Mouse (Mus musculus) MEL (cell line): ENCODE measurements at regions not wholly inside any gene's neighbourhood (a gene's known extent, or its start where the extent isn't known, plus 50 kb on each side); places are given as distances from the start of the nearest gene placed in this dataset.

Experiments used
- DNase-seq: peaks from one replicate; pipeline ENCODE4 v3.0.0; 2011; ENCODE audit warnings: low read depth, low spot score
- H3K27ac ChIP-seq: 2 replicates; pipeline ENCODE4 v1.5.1; 2012; ENCODE audit warnings: low read depth, mild to moderate bottlenecking, control low read depth, low read length, moderate library complexity; ENCODE audit not compliant: control insufficient read depth
- H3K27me3 ChIP-seq, 2 experiments: fragments of 150-350 bp in 1 of 2; sonication (generic) in 1 of 2; 2 replicates each; pipeline ENCODE4 v1.6.1; 2012; ENCODE audit warnings: low read length in 2 of 2, mild to moderate bottlenecking in 2 of 2, improper control_type of control experiment in 1 of 2, moderate library complexity in 1 of 2; ENCODE audit not compliant: insufficient read depth in 2 of 2, control insufficient read depth in 1 of 2
- H3K36me3 ChIP-seq, 2 experiments: 2 replicates each; pipeline ENCODE4 v1.6.1; 2012 to 2014; ENCODE audit warnings: low read length in 2 of 2, improper control_type of control experiment in 1 of 2, inconsistent platforms in 1 of 2, mild to moderate bottlenecking in 1 of 2; ENCODE audit not compliant: insufficient read depth in 2 of 2, control insufficient read depth in 1 of 2
- H3K4me1 ChIP-seq, 2 experiments: fragments of 150-350 bp in 1 of 2; sonication (generic) in 1 of 2; 2 replicates each; pipeline ENCODE4 v1.6.1; 2012; ENCODE audit warnings: low read length in 2 of 2, improper control_type of control experiment in 1 of 2, mild to moderate bottlenecking in 1 of 2; ENCODE audit not compliant: insufficient read depth in 2 of 2, control insufficient read depth in 1 of 2
- H3K4me3 ChIP-seq, 2 experiments: fragments of 150-350 bp in 1 of 2; sonication (generic) in 1 of 2; 2 replicates each; pipeline ENCODE4 v1.5.1; 2012; ENCODE audit warnings: low read depth in 2 of 2, low read length in 2 of 2, mild to moderate bottlenecking in 2 of 2, moderate library complexity in 2 of 2, control low read depth in 1 of 2, improper control_type of control experiment in 1 of 2; ENCODE audit not compliant: control insufficient read depth in 1 of 2, insufficient read depth in 1 of 2
- H3K79me2 ChIP-seq: 2 replicates; pipeline ENCODE4 v1.6.1; 2012; ENCODE audit warnings: mild to moderate bottlenecking, low read length, moderate library complexity; ENCODE audit not compliant: control insufficient read depth, poor library complexity, insufficient read depth
- H3K9ac ChIP-seq: 2 replicates; pipeline ENCODE4 v1.6.1; 2012; ENCODE audit warnings: low read depth, mild to moderate bottlenecking, control low read depth, low read length, moderate library complexity; ENCODE audit not compliant: control insufficient read depth, poor library complexity, severe bottlenecking
- H3K9me3 ChIP-seq: fragments of 150-350 bp; sonication (generic); replicated peaks from 2 replicates; pipeline ENCODE4 v1.6.1; 2012; ENCODE audit warnings: mild to moderate bottlenecking, low read length, improper control_type of control experiment, moderate library complexity; ENCODE audit not compliant: insufficient read depth
- CHD1 ChIP-seq: IDR thresholded peaks from 2 replicates; pipeline ENCODE4 v1.6.1; 2012; ENCODE audit warnings: low read depth, mild to moderate bottlenecking, inconsistent platforms, low read length, improper control_type of control experiment
- CHD2 ChIP-seq: IDR thresholded peaks from 2 replicates; pipeline ENCODE4 v1.6.1; 2011; ENCODE audit warnings: low read length, improper control_type of control experiment
- E2F4 ChIP-seq: IDR thresholded peaks from 2 replicates; pipeline ENCODE4 v1.6.1; 2011; ENCODE audit warnings: low read depth, low read length, improper control_type of control experiment, borderline replicate concordance
- ELF1 ChIP-seq: IDR thresholded peaks from 2 replicates; pipeline ENCODE4 v1.6.1; 2014; ENCODE audit warnings: low read depth, mild to moderate bottlenecking, inconsistent platforms, low read length, improper control_type of control experiment, moderate library complexity
- EP300 ChIP-seq, 2 experiments: IDR thresholded peaks; 2 replicates each; pipeline ENCODE4 v1.6.1; 2011; ENCODE audit warnings: improper control_type of control experiment in 2 of 2, low read length in 2 of 2, low read depth in 1 of 2, mild to moderate bottlenecking in 1 of 2
- MAFK ChIP-seq: IDR thresholded peaks from 2 replicates; pipeline ENCODE4 v1.6.1; 2011; ENCODE audit warnings: low read depth, mild to moderate bottlenecking, low read length, improper control_type of control experiment, borderline replicate concordance
- MAZ ChIP-seq: IDR thresholded peaks from 2 replicates; pipeline ENCODE4 v1.6.1; 2012; ENCODE audit warnings: low read depth, mild to moderate bottlenecking, inconsistent platforms, low read length, improper control_type of control experiment
- MXI1 ChIP-seq: IDR thresholded peaks from 2 replicates; pipeline ENCODE4 v1.6.1; 2011; ENCODE audit warnings: mild to moderate bottlenecking, low read depth, low read length, improper control_type of control experiment
- MYC ChIP-seq: IDR thresholded peaks from 2 replicates; pipeline ENCODE4 v1.6.1; 2011; ENCODE audit warnings: low read depth, mild to moderate bottlenecking, low read length, improper control_type of control experiment, moderate library complexity
- NELFE ChIP-seq: IDR thresholded peaks from 2 replicates; pipeline ENCODE4 v1.6.1; 2011; ENCODE audit warnings: low read depth, low read length, improper control_type of control experiment
- POLR2A ChIP-seq, 2 experiments: IDR thresholded peaks; 2 replicates each; pipeline ENCODE4 v1.6.1; 2011 to 2012; ENCODE audit warnings: low read length in 2 of 2, mild to moderate bottlenecking in 2 of 2, control low read depth in 1 of 2, improper control_type of control experiment in 1 of 2, low read depth in 1 of 2, moderate library complexity in 1 of 2; ENCODE audit not compliant: control insufficient read depth in 1 of 2, insufficient read depth in 1 of 2, poor library complexity in 1 of 2
- POLR2AphosphoS2 ChIP-seq: IDR thresholded peaks from 2 replicates; pipeline ENCODE4 v1.6.1; 2011; ENCODE audit warnings: low read length, improper control_type of control experiment
- RAD21 ChIP-seq: IDR thresholded peaks from 2 replicates; pipeline ENCODE4 v1.6.1; 2011; ENCODE audit warnings: mild to moderate bottlenecking, low read depth, low read length, improper control_type of control experiment
- RCOR1 ChIP-seq: IDR thresholded peaks from 2 replicates; pipeline ENCODE4 v1.6.1; 2012; ENCODE audit warnings: low read depth, mild to moderate bottlenecking, inconsistent platforms, low read length, improper control_type of control experiment
- SIN3A ChIP-seq: IDR thresholded peaks from 2 replicates; pipeline ENCODE4 v1.6.1; 2012; ENCODE audit warnings: low read length, improper control_type of control experiment, inconsistent platforms
- SMC3 ChIP-seq: IDR thresholded peaks from 2 replicates; pipeline ENCODE4 v1.6.1; 2011; ENCODE audit warnings: low read depth, low read length, improper control_type of control experiment
- TBP ChIP-seq: IDR thresholded peaks from 2 replicates; pipeline ENCODE4 v1.8.0; 2011; ENCODE audit warnings: low read depth, low read length, improper control_type of control experiment
- TCF12 ChIP-seq: IDR thresholded peaks from 2 replicates; pipeline ENCODE4 v1.6.1; 2014; ENCODE audit warnings: low read depth, mild to moderate bottlenecking, inconsistent platforms, low read length, improper control_type of control experiment, moderate library complexity
- ZC3H11A ChIP-seq: IDR thresholded peaks from 2 replicates; pipeline ENCODE4 v1.6.1; 2012; ENCODE audit warnings: low read depth, mild to moderate bottlenecking, inconsistent platforms, low read length, improper control_type of control experiment
- ZNF384 ChIP-seq: IDR thresholded peaks from 2 replicates; pipeline ENCODE4 v1.6.1; 2012; ENCODE audit warnings: low read depth, mild to moderate bottlenecking, inconsistent platforms, low read length, improper control_type of control experiment

DNA sequence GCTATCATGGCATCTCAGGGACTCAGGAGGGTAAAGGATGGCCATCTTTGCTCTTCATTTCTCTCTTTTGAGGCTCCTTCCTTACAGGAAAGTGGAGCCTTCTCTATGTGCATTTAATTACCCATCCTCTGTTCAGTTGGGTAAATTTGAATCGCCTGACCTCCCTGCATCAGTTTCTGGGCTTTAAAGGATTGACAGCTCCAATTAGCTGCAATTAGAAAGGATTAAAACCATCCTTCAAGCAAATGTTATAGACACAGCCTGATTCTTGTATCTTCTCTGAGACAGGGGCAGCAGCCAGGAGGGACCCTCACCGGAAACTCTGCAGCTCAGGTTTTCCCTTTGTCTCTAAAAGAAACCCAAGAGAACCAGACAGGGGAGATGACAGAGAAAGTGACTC lies 345.3 kb downstream of the Gm9195 start:
- no peak for DNase-seq
- Histone ChIP-seq H3K9me3 (no peaks in the 10 kb centered on the region), H3K36me3 (no peaks in the 10 kb centered on the region), H3K27ac (no peak overlapping the region), H3K4me3 (no peak overlapping the region), H3K9ac (no peak overlapping the region), H3K27me3 (no peaks in the 10 kb centered on the region), H3K79me2 (no peaks in the 10 kb centered on the region), H3K4me1 (no peaks in the 10 kb centered on the region)
- no peak for TF ChIP-seq ZNF384
- no peak for TF ChIP-seq EP300 (IDR thresholded peaks at IDR 0.05; ENCODE audit: low read depth in 1 of 2, low read length in 2 of 2)
- TF ChIP-seq POLR2AphosphoS2: no peak
- TF ChIP-seq RCOR1: no peak
- no peak for TF ChIP-seq MXI1
- no peak for TF ChIP-seq CHD1
- TF ChIP-seq MAZ: no peak
- TF ChIP-seq SMC3: no peak
- no peak for TF ChIP-seq POLR2A (IDR thresholded peaks at IDR 0.05; ENCODE audit: control insufficient read depth in 1 of 2, insufficient read depth in 1 of 2, low read depth in 1 of 2, low read length in 2 of 2, poor library complexity in 1 of 2)
- TF ChIP-seq NELFE: no peak

DNA sequence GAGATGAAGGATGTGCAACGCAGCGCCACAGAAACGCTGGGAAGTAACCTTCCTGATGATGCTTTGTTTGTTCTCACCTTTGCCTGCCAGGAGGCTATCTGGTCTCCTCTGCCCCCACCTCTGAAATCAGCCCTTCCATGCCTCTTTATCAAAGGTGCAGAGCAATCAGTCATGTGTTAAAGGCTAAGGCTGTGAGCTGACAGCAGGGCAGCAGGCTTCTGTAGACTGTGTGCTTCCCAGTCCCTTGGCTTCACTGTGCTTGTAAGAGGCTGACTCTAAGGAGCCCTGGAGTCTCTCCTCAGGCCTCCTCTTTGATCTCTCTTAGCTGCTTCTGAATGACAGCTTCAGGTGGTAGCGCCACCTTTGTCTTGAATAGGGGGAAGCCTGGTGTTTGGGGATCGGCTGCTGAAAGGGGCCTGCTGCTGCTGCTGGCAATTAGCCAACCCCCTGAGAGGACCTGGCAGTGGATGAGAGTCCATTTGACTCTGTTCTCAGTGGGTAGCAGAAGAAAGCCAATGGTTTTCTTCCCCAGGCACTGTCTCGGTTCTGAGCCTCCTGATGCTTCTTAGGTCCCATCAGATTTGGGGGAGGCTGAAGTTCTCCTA lies 348.7 kb downstream of the Gm9195 start:
- Histone ChIP-seq H3K9ac (no peak overlapping the region), H3K27me3 (no peaks in the 10 kb centered on the region), H3K4me1 (no peaks in the 10 kb centered on the region), H3K4me3 (no peak overlapping the region), H3K27ac (no peak overlapping the region), H3K79me2 (no peaks in the 10 kb centered on the region), H3K36me3 (no peaks in the 10 kb centered on the region), H3K9me3 (no peaks in the 10 kb centered on the region)
- TF ChIP-seq MAFK (no peak), CHD1 (no peak), ELF1 (no peak), RAD21 (no peak), ZC3H11A (no peak)
- DNase-seq: no peak

DNA sequence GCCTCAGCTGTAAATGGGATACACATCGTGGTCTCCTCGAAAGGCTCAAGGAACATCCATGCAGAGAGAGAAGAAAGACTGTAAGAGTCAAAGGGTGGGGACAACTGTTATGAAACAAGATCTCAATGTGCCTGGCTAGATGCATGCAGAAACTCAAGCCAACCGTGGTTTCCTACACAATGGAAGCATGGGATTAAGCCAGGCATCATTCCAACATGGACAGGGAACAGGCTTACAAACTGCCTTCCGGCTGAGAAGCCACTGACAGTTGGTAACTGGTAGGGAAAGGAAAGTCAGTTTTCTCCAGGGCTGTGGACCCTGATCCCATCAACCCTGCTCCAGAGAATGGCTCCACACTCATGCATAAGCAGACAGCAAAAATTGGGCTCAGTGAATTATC lies 350.5 kb downstream of the Gm9195 start:
- no peaks in the 10 kb centered on the region for H3K36me3 ChIP-seq
- no peak overlapping the region for H3K9ac ChIP-seq
- H3K9me3 ChIP-seq: no peaks in the 10 kb centered on the region
- H3K27ac ChIP-seq: no peak overlapping the region
- H3K4me1 ChIP-seq: no peaks in the 10 kb centered on the region
- no peak for DNase-seq
- no peak overlapping the region for H3K4me3 ChIP-seq
- no peaks in the 10 kb centered on the region for H3K27me3 ChIP-seq
- no peak for TF ChIP-seq SIN3A
- no peak for TF ChIP-seq E2F4
- TF ChIP-seq POLR2AphosphoS2: no peak
- no peak for TF ChIP-seq MYC
- no peak for TF ChIP-seq RCOR1
- TF ChIP-seq TCF12: no peak
- TF ChIP-seq CHD2: no peak
- TF ChIP-seq TBP: no peak
- TF ChIP-seq ZC3H11A: no peak
- H3K79me2 ChIP-seq: no peaks in the 10 kb centered on the region
